Mouse (Mus musculus) right cerebral cortex, postnatal 36 days (tissue): ENCODE measurements around the gene Ttbk1.

ENCODE experiments used
- DNase-seq, 2 experiments: peaks; one replicate each; pipeline ENCODE4 v3.0.0; 2022; ENCODE audit warnings: low spot score in 2 of 2, mixed read lengths in 1 of 2

Ttbk1 gene

GRCm38 (mm10) chr17:46418628-46419027, 68.8 kb downstream of the Ttbk1 start:
- no peak for DNase-seq

- DNase-seq = no peak
Observed at GRCm38 (mm10) chr17:46408478-46408877, 79.0 kb downstream of the Ttbk1 start.

DNA sequence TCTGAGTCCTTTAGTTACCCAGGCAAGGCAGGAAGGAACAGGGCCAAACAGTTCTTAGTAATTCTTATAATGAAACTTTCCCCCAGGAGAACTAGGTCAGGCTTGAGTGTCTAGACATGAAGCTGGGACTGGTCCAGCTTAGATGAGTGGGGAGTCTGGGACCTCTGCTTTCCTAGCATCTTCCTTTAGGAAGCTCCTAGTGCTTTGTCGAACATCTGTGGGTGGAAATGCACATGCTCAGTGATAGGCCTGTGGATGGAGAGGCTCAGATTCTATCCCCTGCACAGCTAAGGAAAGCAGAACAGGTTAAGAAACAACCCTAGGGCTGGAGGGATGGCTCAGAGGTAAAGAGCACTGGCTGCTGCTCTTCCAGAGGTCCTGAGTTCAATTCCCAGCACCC, 92.8 kb downstream of the Ttbk1 start:
- no peak for DNase-seq

GRCm38 (mm10) chr17:46393012-46393411, 94.5 kb downstream of the Ttbk1 start:
- DNase-seq = no peak
